Mouse (Mus musculus): ENCODE measurements around the gene Rps6kl1.

Gene Rps6kl1

GRCm38 (mm10) chr12:85109426-85109825 is 41.6 kb downstream of the Rps6kl1 start:
- TF ChIP-seq GATA4 (IDR thresholded peaks at IDR 0.05; ENCODE audit: insufficient replicate concordance, low read length): no peak

DNA sequence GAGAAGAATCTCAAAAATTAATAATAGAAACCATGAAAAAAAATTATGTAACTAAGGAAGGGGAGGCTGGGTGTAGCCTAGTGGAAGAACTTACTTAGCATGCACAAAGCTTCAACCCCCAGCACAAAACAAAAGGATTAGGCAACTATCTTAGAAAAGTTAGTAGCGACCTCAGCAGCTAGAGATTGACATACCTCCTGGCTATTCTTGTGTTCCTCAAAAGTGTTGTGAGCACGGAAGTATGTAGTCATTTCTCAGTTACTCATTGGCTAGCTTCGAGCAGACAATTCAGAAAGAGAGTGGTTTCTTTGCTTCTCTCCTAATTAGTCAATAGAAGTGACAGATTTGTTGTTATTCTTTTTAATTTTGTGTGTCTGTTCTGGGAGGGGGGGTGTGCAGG is 42.4 kb downstream of the Rps6kl1 start:
- TF ChIP-seq GATA4 (IDR thresholded peaks at IDR 0.05; ENCODE audit: insufficient replicate concordance, low read length): no peak

GRCm38 (mm10) chr12:85106292-85106691 is 44.8 kb downstream of the Rps6kl1 start:
- TF ChIP-seq GATA4 (IDR thresholded peaks at IDR 0.05; ENCODE audit: insufficient replicate concordance, low read length): no peak

DNA sequence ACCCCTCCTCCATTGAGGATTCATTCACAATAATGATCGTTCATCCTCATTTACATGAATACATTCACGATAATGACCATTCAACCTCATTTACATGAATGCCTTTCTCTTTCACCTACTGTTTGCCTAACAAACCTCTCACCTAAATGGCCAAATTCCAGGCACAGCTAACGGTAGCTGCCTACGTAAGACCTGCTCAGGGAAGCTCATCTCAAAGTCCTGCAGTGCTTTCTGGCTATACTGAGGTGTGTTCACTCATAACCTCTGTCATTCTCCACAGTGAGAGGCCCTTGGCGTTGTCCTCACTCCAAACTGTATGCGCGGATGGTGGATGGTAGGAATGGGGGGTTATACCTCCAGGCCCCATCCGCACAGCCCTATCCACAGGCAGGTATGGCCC is 46.3 kb downstream of the Rps6kl1 start:
- TF ChIP-seq GATA4 (IDR thresholded peaks at IDR 0.05; ENCODE audit: insufficient replicate concordance, low read length): no peak

DNA sequence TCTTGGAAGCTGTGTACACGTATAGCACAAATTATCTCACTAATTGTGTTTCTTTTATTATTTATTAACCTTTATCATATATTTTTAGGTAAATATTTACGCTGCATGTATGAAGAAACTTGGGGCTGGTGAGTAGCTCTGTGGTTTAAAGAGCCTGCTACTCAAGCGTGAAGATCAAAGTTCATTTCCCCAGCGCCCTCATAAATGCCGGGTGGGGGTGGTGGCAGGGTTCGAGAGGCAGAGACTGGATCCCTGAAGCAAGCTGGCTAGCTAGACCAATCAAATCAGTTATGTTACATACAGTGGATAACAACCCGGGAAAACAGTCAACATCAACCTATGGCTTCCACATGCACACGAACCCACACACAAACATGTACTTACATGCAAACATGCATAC is 48.0 kb downstream of the Rps6kl1 start:
- no peak for TF ChIP-seq GATA4 (IDR thresholded peaks at IDR 0.05; ENCODE audit: insufficient replicate concordance, low read length)

GRCm38 (mm10) chr12:85101521-85102106 is 49.5 kb downstream of the Rps6kl1 start:
- TF ChIP-seq GATA4 (IDR thresholded peaks at IDR 0.05; ENCODE audit: insufficient replicate concordance, low read length): no peak

GRCm38 (mm10) chr12:85101001-85101400 is 50.1 kb downstream of the Rps6kl1 start:
- no peak for TF ChIP-seq GATA4 (IDR thresholded peaks at IDR 0.05; ENCODE audit: insufficient replicate concordance, low read length)

- TF ChIP-seq GATA4 (IDR thresholded peaks at IDR 0.05; ENCODE audit: insufficient replicate concordance, low read length): no peak
Measured at GRCm38 (mm10) chr12:85095859-85096258, 55.2 kb downstream of the Rps6kl1 start.

GRCm38 (mm10) chr12:85095146-85095545 is 55.9 kb downstream of the Rps6kl1 start:
- TF ChIP-seq GATA4 (IDR thresholded peaks at IDR 0.05; ENCODE audit: insufficient replicate concordance, low read length): no peak

- no peak for TF ChIP-seq GATA4 (IDR thresholded peaks at IDR 0.05; ENCODE audit: insufficient replicate concordance, low read length)
Measured at GRCm38 (mm10) chr12:85094706-85095105, 56.4 kb downstream of the Rps6kl1 start.

DNA sequence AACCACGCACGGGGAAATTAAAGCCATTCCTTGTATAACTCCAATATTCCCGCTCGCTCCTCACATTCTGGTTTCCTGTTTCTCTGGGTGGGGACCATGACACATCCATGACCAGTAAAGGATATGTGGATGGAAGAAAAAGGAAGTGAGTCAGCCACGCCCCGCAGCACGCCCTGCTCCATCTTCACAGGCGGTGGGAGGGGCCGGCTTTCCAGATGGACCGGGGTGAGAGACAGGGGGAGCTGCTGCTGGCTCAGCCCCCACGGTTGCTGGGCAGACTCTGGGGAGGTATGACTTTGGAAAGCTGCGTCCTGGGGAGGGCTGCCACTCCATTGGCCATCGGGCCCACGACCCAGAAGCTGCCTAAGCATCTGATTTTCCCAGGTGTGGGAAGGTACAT is 57.1 kb downstream of the Rps6kl1 start:
- no peak for TF ChIP-seq GATA4 (IDR thresholded peaks at IDR 0.05; ENCODE audit: insufficient replicate concordance, low read length)

GRCm38 (mm10) chr12:85092214-85092613 is 58.9 kb downstream of the Rps6kl1 start:
- TF ChIP-seq GATA4 (IDR thresholded peaks at IDR 0.05; ENCODE audit: insufficient replicate concordance, low read length): no peak

DNA sequence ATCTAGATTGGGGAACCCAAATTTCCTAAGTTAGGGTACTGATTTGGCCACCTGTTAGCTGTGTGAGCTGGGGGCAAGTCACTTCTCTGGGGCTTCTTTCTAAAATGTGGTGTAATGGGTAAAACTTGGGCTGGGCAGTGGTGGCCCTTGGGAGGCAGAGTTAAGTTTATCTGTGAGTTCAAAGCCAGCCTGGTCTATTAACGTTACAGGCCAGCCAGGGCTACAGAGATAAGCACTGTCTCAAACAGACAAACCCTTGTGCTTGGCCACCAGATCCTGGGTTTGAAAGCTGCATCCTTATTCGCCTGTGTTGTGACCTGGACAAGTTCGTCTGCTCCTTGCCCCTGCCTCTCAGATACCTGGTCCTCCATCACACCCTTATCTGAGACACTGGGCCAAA is 59.9 kb downstream of the Rps6kl1 start:
- no peak for TF ChIP-seq GATA4 (IDR thresholded peaks at IDR 0.05; ENCODE audit: insufficient replicate concordance, low read length)

DNA sequence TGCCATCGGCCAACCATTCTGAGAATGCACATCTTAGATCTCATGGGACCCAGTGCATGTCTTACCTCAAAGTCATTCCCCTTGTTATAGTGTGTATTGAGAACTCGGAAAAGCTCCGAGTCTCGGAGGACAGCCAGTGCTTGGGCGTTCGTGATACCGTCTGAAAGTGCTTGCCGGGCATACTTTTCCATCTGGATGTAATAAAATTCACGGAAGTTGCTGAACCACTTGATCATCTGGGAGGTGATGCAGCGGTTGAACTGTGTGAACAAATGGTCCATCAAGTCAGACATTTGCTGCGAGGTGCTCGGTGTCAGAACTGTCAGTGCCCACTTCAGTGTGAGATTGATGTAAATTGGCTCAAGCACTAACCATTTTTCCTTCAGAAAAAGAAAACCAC is 63.2 kb downstream of the Rps6kl1 start:
- TF ChIP-seq GATA4 (IDR thresholded peaks at IDR 0.05; ENCODE audit: insufficient replicate concordance, low read length): no peak
